Mouse (Mus musculus) cerebellum, postnatal 36 days (tissue): ENCODE measurements around the gene Tbc1d20.
A peak's percentile ranks its signal among the peaks of the same experiment; 100 is the strongest.
"Not testable (repeated sequence)": the region's sequence is repeated elsewhere in the genome, so short reads cannot be mapped to it uniquely, and the experiment has no call there.

ENCODE experiments used
- DNase-seq, 2 experiments: peaks; one replicate each; pipeline ENCODE4 v3.0.0; 2021 to 2022; ENCODE audit warnings: mixed read lengths in 2 of 2

Tbc1d20 gene

GRCm38 (mm10) chr2:152293727-152294475, at the start of gene Tbc1d20:
Tbc1d20 (plus strand) TSS chr2:152293828.
- peak; percentile 88 to 92 for DNase-seq

GRCm38 (mm10) chr2:152247213-152247612, 46.4 kb upstream of the Tbc1d20 start:
- no peak for DNase-seq

DNA sequence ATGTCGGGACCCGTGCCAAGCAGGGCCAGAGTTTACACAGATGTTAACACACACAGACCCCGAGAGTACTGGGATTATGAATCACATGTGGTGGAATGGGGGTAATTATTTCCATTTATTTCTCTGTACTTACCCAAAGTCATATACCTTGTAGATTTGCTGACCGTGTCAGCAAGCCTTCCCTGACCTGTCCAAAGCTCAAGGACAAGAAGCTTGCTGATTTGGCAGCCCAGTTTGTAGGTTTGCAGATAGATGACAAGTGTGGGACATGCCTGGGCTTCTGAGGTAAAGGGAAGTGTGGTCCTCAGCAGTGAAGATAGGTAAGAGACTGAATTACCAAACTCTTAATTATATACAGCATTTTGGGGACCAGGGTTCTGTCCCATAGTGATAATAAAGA, 43.1 kb upstream of the Tbc1d20 start:
- DNase-seq = no peak

- no peak for DNase-seq
These were observed 33.9 kb upstream of the Tbc1d20 start for GRCm38 (mm10) chr2:152259739-152260138.

DNA sequence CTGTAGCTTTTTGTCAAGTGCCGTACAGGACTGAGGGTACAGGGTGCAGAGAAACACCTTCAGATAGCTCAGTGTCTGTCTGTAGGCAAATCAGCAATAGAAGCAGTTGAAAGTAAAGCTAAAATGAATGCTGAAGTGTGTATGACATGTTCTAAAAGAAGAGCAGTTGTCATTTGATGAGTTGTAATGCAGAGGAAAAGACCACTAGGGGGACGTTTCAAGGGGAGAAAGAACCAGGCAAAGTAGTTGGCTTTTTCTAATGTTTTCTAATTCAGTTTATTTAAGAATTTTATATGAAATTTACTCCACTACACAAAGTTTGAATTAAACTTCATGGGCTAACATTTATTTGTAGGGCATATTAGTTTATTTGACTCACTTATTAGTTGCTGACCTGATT, 20.0 kb upstream of the Tbc1d20 start:
- DNase-seq = no peak

GRCm38 (mm10) chr2:152281407-152281806, 12.2 kb upstream of the Tbc1d20 start:
- no peak for DNase-seq

GRCm38 (mm10) chr2:152287560-152287959, 6.1 kb upstream of the Tbc1d20 start:
- no peak for DNase-seq

- no peak for DNase-seq
These were observed 5.6 kb upstream of the Tbc1d20 start for GRCm38 (mm10) chr2:152288046-152288445.

DNA sequence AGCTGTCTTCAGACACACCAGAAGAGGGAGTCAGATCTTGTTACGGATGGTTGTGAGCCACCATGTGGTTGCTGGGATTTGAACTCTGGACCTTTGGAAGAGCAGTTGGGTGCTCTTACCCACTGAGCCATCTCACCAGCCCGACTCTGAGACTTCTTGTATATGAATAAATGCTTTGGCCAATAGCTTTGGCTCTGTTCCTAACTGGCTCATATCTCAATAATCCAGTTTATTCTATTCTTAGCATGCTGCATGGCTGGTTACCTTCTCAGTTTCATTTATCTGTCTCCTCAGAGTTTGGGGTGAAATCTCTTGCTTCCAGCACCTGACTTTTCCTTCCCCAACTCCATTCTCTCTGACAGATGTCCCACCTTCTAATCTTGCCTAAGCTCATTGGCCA, 4.0 kb upstream of the Tbc1d20 start:
- not testable (repeated sequence) for DNase-seq

- DNase-seq = no peak
These were observed 1.2 kb upstream of the Tbc1d20 start for GRCm38 (mm10) chr2:152292475-152292874.

DNA sequence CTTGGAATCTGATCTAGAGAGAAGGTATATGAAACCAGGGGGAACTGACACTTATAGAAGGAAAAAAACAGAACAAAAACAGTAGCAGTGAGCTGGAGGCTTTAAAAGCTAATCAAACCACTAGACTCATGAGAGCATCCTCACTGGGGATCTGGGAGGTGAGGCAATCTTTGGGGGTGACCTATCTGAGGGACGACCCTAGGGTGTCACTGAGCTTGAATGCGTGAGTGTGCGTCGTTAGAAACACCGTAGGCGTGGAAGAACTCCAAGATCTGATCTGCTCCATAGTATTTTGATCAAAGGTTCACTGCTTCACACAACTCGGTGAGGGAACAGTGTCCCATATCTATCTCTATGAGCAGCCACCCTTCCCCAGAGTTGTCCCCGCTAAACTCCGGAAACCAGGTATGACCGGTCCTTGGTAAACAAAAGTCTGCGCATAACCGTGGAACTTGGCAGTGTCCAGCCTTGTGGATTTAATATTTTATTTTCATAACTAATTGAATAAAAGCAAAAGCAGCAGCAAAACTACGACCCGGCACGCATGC, 375 bp upstream of the Tbc1d20 start:
- no peak for DNase-seq

GRCm38 (mm10) chr2:152294541-152294940, 913 bp downstream of the Tbc1d20 start:
- DNase-seq = no peak

- DNase-seq = no peak
These were observed 9.2 kb downstream of the Tbc1d20 start for GRCm38 (mm10) chr2:152302862-152303261.

DNA sequence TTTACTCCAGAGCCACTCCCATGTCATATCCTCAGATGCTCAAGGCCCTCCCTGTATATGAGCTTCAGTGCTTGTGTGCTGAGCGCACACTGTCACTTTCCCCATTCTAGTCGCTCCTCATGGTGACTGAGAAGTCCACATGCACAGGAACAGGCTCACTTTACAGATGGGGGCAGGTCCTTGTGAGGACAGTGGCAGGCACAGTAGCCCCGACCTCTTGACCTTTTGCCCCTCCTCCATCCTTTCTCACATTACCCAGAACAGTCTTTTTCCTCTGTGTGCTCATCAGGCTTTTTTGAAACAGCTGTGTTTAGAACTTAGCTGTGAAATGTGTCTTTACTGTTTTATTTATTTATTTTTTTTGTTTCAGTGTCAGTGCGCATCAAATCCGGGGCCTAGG, 10.2 kb downstream of the Tbc1d20 start:
- DNase-seq = no peak

- DNase-seq = no peak
These were observed 11.9 kb downstream of the Tbc1d20 start for GRCm38 (mm10) chr2:152305480-152305879.

GRCm38 (mm10) chr2:152307186-152307585, 13.6 kb downstream of the Tbc1d20 start:
- no peak for DNase-seq

- peak; percentile 24 to 31 for DNase-seq
These were observed 19.4 kb downstream of the Tbc1d20 start for GRCm38 (mm10) chr2:152312996-152313395.

- DNase-seq = no peak
These were observed 20.3 kb downstream of the Tbc1d20 start for GRCm38 (mm10) chr2:152313926-152314325.

DNA sequence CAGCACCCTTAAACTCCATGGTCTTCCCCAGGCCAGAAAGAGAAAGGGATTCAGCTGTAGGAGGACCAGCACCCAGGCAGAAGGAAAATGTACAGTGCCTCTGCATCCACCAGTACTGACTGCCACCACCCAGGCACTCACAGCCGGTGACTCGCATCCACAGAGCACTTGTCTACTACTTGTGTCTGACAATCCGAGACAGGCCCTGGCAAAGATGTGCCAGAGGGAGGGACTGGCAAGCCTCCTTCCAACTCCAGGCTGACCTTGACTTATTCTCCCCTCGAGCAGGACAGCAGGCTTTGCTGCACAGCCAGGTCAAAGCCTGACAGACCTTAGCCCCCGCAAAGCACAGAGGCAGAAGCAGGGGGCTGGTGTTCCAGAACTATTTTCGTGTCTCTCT, 23.4 kb downstream of the Tbc1d20 start:
- no peak for DNase-seq

- no peak for DNase-seq
These were observed 27.9 kb downstream of the Tbc1d20 start for GRCm38 (mm10) chr2:152321558-152321957.

- no peak for DNase-seq
These were observed 28.6 kb downstream of the Tbc1d20 start for GRCm38 (mm10) chr2:152322198-152322597.

DNA sequence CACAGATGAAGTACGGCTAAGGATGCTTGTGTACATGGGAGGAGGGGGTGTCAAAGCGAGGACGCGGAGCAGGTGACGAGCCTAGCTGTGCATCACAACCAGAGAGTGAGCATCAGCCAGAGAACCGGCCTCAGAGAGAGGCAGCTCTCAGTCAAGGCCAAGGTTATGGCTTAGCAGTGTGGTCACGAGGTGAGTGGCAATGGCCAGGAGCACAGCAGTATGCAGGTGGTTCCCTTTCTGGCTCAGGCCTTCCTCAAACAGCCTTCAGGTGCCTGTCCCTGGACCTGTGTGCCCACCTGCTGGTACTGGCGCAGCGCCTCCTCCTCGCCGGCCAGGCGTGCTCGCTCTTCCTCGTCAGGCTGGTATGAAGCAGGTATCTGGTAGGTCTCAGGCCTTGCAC, 30.3 kb downstream of the Tbc1d20 start:
- DNase-seq = peak; percentile 63 to 72

DNA sequence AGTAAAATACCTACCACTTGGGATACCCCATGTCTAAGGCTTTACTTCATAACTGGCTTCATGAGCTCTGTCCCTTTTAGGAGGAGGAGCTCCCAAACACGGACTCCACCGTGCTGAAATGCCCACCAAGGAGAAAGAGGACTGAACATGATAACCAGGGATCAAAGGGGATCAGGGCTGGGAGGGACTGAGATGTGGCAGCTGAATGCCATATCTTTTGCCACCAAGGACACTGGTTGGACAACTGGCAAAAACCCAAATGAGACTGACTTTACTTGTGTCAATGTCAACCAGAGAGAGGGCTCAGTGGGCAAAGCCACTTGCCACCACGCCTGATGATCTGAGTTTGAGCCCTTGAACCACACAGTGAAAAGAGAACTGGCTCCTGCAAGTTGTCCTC, 31.2 kb downstream of the Tbc1d20 start:
- DNase-seq = no peak

DNA sequence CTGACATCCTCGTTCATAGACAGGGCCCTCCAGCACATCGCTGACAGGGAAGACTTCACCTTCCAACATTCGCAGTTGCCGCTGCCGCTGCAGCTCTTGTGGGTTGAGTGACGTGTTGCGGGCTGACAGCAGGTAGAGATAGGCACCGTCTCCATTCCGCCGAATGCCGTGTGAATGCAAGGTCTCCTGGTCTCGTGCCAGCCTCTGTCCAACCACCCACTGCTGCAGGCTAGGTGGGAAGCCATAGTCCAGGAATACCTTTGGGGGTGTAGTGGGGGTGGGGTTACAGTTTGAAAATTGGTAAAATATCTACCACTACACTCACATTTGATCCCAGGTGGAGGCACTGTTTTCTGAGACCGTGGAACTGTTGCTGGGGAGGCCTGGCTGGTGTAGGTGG, 32.5 kb downstream of the Tbc1d20 start:
- no peak for DNase-seq

GRCm38 (mm10) chr2:152326654-152327053, 33.0 kb downstream of the Tbc1d20 start:
- no peak for DNase-seq
